Mouse (Mus musculus) common myeloid progenitor, adult 5-6 weeks (primary cell): Measurements from ENCODE around the gene Ifna6. TPM values are rescaled to one million over a fixed set of nuclear protein-coding genes. Genes with fewer than 3 reads are reported as not detected.

ENCODE experiments used
- ATAC-seq: replicated peaks from 2 replicates; pipeline ENCODE4 v1.8.0; 2016; ENCODE audit warnings: low read depth, mild to moderate bottlenecking, moderate TSS enrichment, inconsistent platforms; ENCODE audit not compliant: poor library complexity, severe bottlenecking
- total RNA-seq: library from RNA; stranded (forward); fragments of 200-1000, 187-1606 nt; gene quantifications from 2 replicates; pipeline ENCODE4 v1.2.3, GENCODE M21; 2017

Ifna6 gene
- total RNA-seq, 1 experiment from 2014 or later: not detected

- ATAC-seq: 0 out of 2 replicates have a peak, but pooled peaks have one; percentile 25
These were observed 12.8 kb downstream of the Ifna6 start for GRCm38 (mm10) chr4:88840058-88840457.

- ATAC-seq: no peak
These were observed 14.3 kb downstream of the Ifna6 start, which contains the start of gene Ifna4 for GRCm38 (mm10) chr4:88841438-88841911. Ifna4 (plus strand) TSS chr4:88841861.

DNA sequence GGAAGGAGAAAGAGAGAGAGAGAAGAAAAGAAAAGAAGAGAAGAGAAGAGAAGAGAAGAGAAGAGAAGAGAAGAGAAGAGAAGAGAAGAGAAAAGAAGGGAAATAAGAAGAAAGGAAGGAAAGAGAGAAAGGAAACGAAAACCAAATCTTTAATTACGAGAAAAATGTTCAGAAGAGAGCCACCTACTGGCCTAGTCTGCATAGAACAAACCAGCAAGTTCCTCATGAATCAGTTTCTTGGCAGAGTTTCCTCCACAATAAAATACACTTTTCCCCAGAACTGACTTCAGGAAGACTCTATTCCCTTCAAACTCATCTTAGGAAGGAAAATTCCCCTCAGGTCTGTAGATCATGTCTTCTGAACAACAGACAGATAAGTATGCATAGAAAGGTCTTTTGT is 18.1 kb downstream of the Ifna6 start:
- no peak for ATAC-seq

DNA sequence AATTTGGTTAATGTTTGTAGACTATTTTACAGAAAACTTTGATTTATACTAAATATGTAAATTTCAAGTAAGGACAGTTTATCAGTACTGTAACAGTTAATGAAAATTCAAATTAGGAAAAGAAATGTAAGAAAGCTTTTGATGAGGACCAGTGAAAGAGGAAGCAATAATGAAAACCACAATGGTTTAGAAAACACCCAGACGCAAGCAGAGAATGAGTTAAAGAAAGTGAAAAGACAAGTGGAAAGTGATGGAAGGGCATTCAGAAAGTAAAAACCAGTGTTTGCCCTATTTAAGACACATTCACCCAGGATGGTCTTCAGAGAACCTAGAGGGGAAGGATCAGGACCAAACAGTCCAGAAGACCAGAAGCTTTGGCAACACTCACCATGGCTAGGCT is 22.5 kb downstream of the Ifna6 start, which contains the start of gene Ifna1:
Ifna1 (plus strand) TSS at position 390 of the 400 bp plus-strand sequence.
- ATAC-seq: peak; percentile 65

GRCm38 (mm10) chr4:88851026-88851763 is 24.0 kb downstream of the Ifna6 start:
- ATAC-seq: no peak

DNA sequence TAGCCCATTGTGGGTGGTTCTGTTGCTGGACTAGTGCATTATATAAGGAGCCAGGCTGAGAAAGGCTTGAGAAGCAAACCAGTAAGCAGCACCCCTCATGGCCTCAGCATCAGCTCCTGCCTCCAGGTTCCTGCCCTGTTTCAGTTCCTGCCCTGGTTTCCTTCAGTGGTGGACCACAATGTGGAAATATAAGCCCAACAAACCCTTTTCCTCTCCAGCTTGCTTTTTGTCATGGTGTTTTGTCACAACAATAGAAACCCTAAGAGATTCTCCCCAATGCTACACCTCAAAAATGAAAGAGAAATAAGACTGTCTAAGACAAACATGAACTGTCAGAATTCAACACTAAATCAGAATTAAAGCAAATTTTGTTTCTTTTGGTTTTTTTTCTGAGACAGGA is 32.0 kb downstream of the Ifna6 start:
- peak; percentile 73 for ATAC-seq

DNA sequence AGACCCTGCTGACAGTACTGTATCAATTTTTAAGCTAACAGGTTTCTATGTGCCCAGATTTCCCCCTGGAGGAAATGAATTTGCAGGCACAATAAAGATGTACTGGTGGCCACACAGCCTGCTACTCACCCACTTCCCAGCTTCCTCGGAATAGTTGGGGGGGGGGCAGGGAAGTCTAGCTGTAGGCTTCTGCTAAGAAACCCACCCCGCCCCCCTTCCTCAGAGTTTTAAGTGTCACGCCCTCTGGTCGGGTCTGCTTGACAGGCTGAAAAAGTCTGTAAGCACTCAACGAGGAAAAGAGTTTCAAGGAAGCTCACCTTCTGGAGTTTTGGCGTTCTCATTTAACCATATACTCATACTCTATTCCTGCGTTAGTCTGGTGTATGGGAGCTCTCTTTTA is 36.1 kb downstream of the Ifna6 start:
- ATAC-seq: no peak

GRCm38 (mm10) chr4:88864599-88864998 is 37.4 kb downstream of the Ifna6 start:
- peak; percentile 82 for ATAC-seq

- peak; percentile 41 for ATAC-seq
These were observed 37.9 kb downstream of the Ifna6 start for GRCm38 (mm10) chr4:88865011-88865569.

GRCm38 (mm10) chr4:88867366-88867925 is 40.2 kb downstream of the Ifna6 start:
- peak; percentile 62 for ATAC-seq

DNA sequence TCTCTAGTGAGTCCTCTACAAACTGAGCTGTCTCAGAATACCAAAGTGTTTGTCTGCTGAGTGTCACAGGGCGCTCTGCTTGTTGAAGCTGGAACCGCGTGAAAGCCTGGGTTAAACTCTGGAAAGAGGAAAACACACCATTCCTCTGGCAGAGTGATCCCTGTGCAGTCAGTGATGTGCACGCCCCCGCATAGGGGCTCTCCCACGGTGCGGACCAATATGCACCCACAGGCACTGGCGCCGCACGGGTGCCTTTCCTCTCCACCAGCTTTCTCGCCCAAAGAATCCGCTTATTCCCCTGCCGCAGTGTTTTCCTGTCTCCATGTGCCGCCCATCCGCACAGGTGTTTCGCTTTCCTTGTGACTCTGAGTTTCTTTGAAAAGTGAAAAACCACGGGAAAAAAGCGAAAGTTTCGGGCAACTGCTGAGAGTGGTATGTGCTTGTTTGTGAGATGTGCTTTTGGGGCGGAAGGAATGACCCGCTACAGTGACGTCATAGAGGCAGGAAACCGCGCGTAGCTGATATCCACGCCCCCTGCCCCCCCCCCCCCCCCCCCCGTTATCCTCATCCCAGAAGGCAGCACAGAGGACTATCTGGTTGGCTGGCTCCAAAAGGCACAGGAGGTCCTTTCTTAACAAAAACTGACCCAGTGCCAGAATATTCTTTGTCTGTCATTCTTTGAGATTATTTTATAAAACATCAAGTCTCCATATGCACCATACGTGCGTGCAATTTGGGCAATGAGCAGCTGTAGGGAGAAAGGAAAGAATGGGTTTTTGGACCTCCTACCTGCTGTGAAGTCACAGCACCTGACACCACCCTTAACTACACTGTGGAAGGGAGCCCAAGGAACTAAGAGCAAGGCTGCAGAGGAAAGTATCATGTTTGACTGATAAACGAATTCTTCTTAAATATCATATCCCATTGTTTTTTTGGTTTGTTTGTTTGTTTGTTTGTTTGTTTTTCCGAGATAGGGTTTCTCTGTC is 41.0 kb downstream of the Ifna6 start:
- peak; percentile 36 for ATAC-seq

GRCm38 (mm10) chr4:88872691-88873090 is 45.5 kb downstream of the Ifna6 start:
- ATAC-seq: 0 out of 2 replicates have a peak, but pooled peaks have one; percentile 19

DNA sequence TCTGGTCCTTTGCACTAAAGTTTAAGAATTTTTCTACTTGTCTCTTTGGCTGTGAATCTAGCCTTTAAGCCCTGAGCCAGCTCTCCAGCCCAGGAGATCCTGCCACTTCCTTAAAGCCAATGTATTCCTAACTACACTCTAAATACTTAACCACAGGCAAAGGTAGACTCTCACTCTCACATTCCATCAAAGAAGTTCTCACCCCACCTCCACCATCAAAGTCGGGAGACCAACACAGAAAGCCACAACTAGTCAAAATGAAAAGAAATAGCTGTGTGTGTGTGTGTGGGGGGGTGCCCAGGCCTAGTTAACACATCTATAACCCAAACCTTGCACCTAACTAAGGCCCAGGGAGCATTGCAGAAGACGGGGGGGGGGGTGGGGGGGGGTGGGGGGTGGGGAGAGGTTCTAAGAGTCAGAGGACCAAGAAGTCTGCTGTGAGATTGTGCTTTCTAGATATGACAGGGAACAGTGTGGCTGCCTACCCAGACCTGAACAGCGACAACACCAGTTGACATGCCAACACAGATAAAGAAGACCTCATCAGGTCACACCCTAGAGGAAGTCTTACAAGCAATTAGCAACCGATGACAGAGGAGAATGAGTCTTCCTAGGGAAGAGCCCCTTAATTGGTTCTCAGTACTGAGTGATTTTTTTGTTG is 48.3 kb downstream of the Ifna6 start:
- ATAC-seq: peak; percentile 55

GRCm38 (mm10) chr4:88876520-88876919 is 49.3 kb downstream of the Ifna6 start:
- no peak for ATAC-seq

Other genes starting within 250 kb of the Ifna6 start
- not detected in 2 replicates for gene Ifna9, start 235.0 kb upstream of the Ifna6 start, total RNA-seq
- gene Ifna12, start 224.0 kb upstream of the Ifna6 start, total RNA-seq: not detected in 2 replicates
- not detected in 2 replicates for gene C87499, start 193.0 kb upstream of the Ifna6 start, total RNA-seq
- not detected in 2 replicates for gene Ifna13, start 183.0 kb upstream of the Ifna6 start, total RNA-seq
- not detected in 2 replicates for gene Ifna16, start 150.5 kb upstream of the Ifna6 start, total RNA-seq
- gene Ifna2, start 143.5 kb upstream of the Ifna6 start, total RNA-seq: not detected in 2 replicates
- gene Ifnab, start 136.1 kb upstream of the Ifna6 start, total RNA-seq: not detected in 2 replicates
- 2.9 TPM in 1 of 2 replicates, not detected in the other for gene Gm26566, start 105.6 kb upstream of the Ifna6 start, total RNA-seq
- 91.1 and 99.9 TPM in 2 replicates for gene Klhl9, start 105.0 kb upstream of the Ifna6 start, total RNA-seq
- not detected in 2 replicates for gene Gm13271, start 72.5 kb upstream of the Ifna6 start, total RNA-seq
- gene Gm13283, start 67.3 kb upstream of the Ifna6 start, total RNA-seq: not detected in 2 replicates
- not detected in 2 replicates for gene Gm13290, start 53.6 kb upstream of the Ifna6 start, total RNA-seq
- gene Gm13289, start 50.5 kb upstream of the Ifna6 start, total RNA-seq: not detected in 2 replicates
- gene Gm13272, start 47.6 kb upstream of the Ifna6 start, total RNA-seq: not detected in 2 replicates
- gene Ifnz, start 45.3 kb upstream of the Ifna6 start, total RNA-seq: not detected in 2 replicates
- gene Gm13276, start 41.7 kb upstream of the Ifna6 start, total RNA-seq: not detected in 2 replicates
- not detected in 2 replicates for gene Gm13277, start 38.8 kb upstream of the Ifna6 start, total RNA-seq
- gene Gm13278, start 35.9 kb upstream of the Ifna6 start, total RNA-seq: not detected in 2 replicates
- not detected in 2 replicates for gene Gm13275, start 32.9 kb upstream of the Ifna6 start, total RNA-seq
- gene Gm13279, start 30.0 kb upstream of the Ifna6 start, total RNA-seq: not detected in 2 replicates
- not detected in 2 replicates for gene Gm13285, start 27.8 kb upstream of the Ifna6 start, total RNA-seq
- gene Gm13287, start 24.2 kb upstream of the Ifna6 start, total RNA-seq: not detected in 2 replicates
- not detected in 2 replicates for gene Gm13288, start 21.9 kb upstream of the Ifna6 start, total RNA-seq
- not detected in 2 replicates for gene Ifna7, start 11.2 kb upstream of the Ifna6 start, total RNA-seq
- not detected in 2 replicates for gene Ifna11, start 7.5 kb upstream of the Ifna6 start, total RNA-seq
- gene Ifna5, start 8.1 kb downstream of the Ifna6 start, total RNA-seq: not detected in 2 replicates
- not detected in 2 replicates for gene Ifna4, start 14.4 kb downstream of the Ifna6 start, total RNA-seq
- not detected in 2 replicates for gene Ifna1, start 22.7 kb downstream of the Ifna6 start, total RNA-seq
- gene Ifne, start 52.8 kb downstream of the Ifna6 start, total RNA-seq: not detected in 2 replicates